Mouse (Mus musculus) cerebellum, adult 18-20 months (tissue): Measurements from ENCODE around the gene Gm17509.

Experiments
- DNase-seq, 2 experiments: peaks; one replicate each; pipeline ENCODE4 v3.0.0; 2021

The Gm17509 gene

GRCm38 (mm10) chr13:117220501-117221321 is at the start of gene Gm17509:
TSS of gene Gm17509 (minus strand) at chr13:117221075.
- DNase-seq, result peak; percentile 84 to 87

DNA sequence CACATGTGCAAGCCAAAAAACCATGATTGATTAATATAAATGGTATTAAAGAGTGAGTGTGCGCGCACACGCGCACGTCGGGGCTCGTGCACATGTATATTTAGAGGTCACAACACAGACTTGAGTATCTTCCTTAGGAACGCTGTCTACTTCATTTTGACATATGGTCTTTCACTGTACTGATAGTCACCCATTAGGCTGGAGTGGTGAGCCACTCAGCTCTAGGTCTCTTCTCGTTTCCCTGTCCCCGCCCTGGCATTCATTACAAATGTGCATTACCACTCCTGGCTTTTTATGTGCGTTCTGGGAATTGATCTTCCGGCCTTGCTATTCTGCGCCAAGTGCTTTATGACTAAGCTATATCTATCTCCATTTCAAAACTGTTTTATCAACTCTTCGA is 47.1 kb upstream of the Gm17509 start:
- no peak for DNase-seq

DNA sequence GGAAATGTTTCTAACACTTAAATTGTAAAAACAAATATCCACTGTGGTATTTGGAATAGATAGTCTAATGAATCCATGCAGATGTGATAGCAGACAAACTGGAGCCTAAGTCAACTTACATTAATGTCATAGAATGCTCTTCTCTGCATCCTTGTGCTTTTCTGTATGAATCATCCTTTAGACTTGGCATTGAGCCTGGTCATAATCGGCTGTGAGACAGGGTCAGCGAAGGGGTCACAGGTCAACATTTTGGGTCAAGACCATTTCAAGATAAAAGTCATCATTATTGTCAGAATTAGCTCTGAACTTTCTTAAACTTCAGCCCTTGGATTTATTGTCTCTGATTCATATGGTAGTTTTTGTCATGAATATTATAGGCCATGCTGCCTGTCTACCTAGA is 45.3 kb upstream of the Gm17509 start:
- DNase-seq, result no peak

DNA sequence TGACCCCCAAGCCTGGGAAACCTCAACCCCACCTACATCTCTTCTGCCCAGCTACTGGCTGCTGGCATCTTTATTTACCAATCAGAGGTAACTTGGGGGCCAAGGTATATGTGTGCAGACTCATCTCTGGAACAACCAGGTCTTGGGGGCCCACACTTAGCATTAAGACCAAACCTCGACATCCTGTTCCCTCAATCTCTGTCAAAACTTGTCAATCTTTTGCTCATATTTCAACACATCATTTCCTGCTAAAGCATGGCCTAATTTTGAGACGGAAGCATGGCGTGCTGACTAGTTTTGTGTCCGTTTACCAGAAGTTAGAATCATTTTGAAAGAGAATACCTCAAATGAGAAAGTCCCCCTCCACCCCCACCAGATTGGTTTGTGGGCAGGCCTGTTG is 39.8 kb upstream of the Gm17509 start:
- no peak for DNase-seq

DNA sequence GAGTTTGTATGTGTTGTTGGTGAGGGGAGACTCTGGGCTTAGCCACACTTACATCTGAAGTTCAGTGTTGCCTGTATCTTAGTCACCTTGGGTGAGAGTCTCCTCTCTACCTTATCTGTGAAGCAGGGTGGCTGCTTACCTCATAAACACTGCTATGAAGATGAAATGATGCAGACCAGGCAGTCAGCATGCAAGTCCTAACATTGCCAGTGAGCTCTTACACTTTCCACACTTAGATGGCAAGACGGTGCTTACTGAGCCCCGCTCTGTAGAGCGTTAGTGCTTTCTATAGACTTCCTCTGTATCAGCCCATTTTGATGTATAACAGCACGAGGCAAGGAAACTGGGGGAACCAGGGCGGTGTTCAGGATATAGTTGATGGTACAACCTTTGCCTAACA is 21.7 kb upstream of the Gm17509 start:
- DNase-seq, result no peak

GRCm38 (mm10) chr13:117242063-117242462 is 21.2 kb upstream of the Gm17509 start:
- no peak for DNase-seq

GRCm38 (mm10) chr13:117237111-117237510 is 16.2 kb upstream of the Gm17509 start:
- DNase-seq, result no peak

GRCm38 (mm10) chr13:117235530-117236212 is 14.8 kb upstream of the Gm17509 start:
- peak; percentile 67 to 70 for DNase-seq

DNA sequence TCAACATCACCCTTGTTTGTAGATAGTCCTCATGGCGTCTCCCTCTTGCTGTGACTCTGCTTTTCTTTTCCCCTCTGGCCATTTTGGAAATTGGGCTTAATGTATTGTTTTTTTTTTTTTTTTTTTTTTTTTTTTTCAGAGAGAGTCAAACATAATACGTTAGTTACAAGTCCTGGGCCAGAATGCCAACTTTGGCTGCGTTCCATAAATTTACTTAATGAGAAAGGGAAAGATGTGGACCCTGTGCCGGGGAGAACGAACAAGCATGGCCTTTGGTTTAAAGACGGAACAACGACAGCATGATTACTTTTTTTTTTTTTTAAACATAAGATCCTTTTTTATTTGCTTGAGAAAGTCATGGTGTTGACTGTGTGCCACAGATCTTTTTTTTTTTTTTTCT is 13.6 kb upstream of the Gm17509 start:
- DNase-seq, result no peak

GRCm38 (mm10) chr13:117233808-117234207 is 12.9 kb upstream of the Gm17509 start:
- DNase-seq, result no peak

GRCm38 (mm10) chr13:117230371-117231110 is 9.7 kb upstream of the Gm17509 start:
- no peak for DNase-seq

DNA sequence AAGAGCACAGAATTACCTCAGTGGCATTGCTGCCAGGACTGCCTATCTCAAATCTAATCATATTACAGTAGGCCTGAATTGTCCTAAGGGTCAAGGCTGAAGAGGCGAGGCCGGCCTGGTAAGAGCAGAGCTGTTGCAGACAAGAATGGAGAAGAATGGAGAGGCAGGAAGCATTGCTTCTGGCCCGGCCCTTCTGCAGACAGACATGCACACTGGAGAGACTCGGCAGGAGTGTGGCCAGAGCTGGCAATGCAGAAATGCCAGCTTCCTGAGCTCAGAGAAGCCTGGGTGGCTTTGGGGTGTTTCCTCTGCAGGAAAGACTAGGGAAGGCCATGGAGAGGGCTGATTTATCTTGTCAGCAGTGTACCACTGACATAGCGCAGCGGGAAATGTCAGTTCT is 4.7 kb upstream of the Gm17509 start:
- DNase-seq, result peak; percentile 54 to 62

GRCm38 (mm10) chr13:117224901-117225300 is 4.0 kb upstream of the Gm17509 start:
- DNase-seq, result no peak

- DNase-seq, result no peak
Observed at GRCm38 (mm10) chr13:117223125-117223524, 2.2 kb upstream of the Gm17509 start.

- no peak for DNase-seq
Observed at GRCm38 (mm10) chr13:117219871-117220500, 889 bp downstream of the Gm17509 start.

DNA sequence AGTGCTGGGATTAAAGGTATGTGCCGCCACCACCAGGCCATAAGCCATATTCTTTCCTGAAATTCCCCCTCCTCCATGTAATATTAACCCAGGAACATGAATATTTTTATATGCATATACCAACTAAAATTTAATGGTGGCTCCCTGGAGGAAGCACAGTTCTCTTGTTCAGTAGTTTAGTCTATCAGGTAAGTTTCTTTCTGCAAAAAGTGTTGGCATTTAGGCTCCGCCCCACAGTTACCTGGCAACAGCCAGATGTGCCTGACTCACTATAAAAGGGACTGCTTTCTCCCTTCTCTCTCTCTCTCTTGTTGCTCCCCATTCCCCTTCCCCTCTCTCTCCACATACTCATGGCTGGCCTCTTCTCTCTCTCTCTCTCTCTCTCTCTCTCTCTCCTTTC is 2.8 kb downstream of the Gm17509 start:
- no peak for DNase-seq

GRCm38 (mm10) chr13:117217621-117218020 is 3.3 kb downstream of the Gm17509 start:
- no peak for DNase-seq

DNA sequence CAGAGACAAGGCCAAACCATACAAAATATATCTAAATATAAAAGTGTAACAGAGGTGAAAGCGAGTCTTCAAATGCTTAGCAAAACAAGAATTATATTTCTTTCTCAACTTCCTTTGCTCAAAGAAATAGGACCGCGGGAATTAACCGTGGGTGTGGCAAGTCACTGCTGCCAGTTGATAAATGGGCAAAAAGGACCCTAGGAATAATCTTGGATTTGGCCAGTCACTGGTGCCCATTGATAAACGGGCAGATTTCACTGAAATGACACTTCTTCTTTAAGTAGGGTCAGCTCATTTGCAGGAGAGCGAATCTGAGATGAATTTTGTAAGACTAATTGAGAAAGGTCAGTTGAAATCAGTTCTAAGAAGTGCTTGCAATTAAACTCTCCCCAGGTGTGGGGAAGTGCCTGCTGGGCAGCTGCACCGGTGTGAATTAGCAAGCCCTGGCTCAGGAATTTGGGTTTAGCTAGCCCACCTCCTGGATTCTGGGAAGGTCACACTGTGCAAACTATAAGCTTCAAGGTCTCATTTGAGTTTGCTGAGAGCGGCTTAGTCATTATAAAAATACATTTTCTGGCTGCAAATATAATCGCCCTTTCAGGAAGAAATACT is 4.0 kb downstream of the Gm17509 start:
- DNase-seq, result no peak

DNA sequence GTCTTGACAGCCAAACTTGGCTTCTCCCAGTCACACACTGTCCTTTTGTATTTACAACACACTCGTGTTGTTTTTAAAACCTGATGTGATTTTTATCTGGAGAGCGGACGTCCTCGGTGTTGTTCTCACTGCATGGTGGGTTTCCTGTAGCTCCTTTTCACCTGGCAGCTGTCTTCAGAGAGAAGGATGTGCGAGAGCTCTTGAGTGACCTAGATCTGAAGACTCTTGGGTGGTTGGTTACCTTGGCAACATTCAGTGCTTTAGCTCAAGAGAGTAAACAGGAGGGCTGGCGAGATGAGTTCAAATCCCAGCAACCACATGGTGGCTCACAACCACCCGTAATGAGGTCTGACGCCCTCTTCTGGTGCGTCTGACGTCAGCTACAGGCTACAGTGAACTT is 4.7 kb downstream of the Gm17509 start:
- DNase-seq, result no peak

DNA sequence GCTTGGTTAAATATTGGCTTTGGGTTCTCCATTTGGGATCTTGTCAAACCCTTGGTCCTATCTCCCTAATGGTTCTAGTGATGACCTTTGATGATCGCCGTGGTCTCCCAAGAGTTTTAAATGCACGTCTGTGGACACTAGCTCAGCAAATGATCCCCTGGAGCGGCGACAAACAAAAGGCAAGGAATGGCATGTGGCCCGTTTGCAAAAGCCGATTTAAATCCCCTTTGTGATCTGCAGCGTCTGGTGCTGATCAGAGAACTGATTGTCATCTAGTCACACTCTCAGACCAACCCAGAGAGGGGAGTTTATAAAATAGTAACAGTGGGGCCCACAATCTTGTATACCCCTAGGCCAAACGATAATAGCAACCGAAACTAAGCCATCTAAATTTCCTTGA is 5.4 kb downstream of the Gm17509 start:
- DNase-seq, result no peak

DNA sequence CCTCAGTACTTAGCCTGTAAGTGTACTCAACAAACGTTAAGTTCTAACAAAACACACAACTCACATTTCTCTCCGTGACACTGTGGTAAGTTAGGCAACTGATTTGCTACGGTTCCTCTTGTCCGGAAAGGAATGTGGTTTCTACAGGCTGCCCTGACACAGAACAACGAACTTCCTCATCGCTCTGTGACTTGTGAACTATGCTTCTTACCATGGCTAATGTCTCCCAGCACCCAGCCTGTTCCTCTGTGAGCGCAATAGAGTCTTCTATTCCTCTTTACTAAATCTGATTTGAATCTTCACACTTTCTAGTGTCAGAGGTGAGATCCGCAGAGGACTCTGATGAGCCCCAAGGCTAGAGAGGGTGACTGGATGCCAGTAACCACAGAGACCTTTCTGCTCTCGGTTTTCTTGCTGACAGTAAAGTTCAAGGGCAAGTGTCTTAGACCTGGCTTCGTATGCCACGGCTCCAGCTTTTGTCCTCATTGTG is 9.4 kb downstream of the Gm17509 start:
- no peak for DNase-seq

DNA sequence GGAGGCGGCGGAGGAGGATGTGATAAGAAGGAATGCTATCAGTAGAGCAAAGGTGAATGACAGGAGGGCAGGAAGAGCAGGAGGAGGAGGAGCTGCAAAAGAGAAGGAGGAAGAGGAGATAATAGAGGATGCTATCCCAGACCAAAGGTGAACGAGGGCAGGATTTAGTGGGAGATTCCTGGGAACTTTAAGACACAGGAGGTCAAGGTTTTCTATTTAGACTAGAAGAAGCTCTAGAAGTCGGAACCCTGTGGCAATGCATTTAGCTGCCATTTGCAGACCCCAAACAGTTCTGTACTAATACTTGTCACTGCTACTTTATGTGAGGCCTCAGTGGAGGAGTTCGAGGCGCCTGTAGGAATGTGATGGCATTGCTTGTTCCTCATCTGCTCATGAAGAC is 12.6 kb downstream of the Gm17509 start, which contains the start of gene Emb:
Gene Emb (plus strand): TSS at position 301 of the 400 bp plus-strand sequence.
- no peak for DNase-seq
